Mouse (Mus musculus) neutrophil, adult 59 days (primary cell): Measurements from ENCODE around the gene Olfr883. TPM values are rescaled to one million over a fixed set of nuclear protein-coding genes. Genes with fewer than 3 reads are reported as not detected.

Experiments used
- total RNA-seq, 2 experiments: library from RNA; stranded (reverse); gene quantifications; 1 replicate in 1 of 2; 2 replicates in 1 of 2; pipeline ENCODE4 v1.2.4; 2023

The Olfr883 gene
- total RNA-seq: not detected

DNA sequence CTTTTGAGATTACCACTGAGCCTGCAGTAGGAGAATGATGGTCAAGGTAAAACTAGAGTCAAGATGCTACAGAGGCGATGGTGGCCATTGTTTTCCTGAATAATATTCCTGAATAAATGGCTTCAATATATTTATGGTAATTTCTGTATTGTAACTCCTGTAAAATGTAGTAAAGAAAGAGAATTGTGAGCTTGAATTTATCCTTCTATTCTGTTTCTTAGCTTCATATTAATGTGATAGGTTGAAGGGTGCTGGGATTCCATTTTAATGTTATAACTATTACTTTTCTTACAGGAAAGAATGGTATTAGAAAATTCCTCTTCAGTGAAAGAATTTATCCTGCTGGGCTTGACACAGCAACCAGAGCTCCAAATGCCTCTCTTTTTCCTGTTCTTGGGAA is at the start of gene Olfr883:
Olfr883 (plus strand) TSS at position 301 of the 400 bp plus-strand sequence.

DNA sequence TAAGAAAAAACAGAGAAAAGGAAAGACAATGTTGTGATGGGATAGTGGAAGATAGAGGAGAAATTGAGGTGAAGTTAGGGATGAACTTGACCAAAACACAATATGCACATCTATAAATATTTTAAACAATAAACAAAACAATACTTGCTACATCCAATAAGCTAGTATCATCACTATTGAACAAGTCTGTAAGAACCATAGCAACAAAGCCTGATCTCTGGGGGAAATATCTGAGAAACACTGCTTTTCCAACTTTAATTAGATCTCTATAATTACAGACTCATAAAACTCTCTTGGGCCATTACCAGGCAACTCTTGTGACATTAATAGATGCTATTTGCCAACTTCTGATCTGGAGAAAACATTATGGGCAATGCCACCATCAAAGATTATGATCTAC is 34.1 kb upstream of the Olfr883 start, which contains the start of gene Olfr881:
Olfr881 (plus strand) TSS at position 301 of the 400 bp plus-strand sequence.

DNA sequence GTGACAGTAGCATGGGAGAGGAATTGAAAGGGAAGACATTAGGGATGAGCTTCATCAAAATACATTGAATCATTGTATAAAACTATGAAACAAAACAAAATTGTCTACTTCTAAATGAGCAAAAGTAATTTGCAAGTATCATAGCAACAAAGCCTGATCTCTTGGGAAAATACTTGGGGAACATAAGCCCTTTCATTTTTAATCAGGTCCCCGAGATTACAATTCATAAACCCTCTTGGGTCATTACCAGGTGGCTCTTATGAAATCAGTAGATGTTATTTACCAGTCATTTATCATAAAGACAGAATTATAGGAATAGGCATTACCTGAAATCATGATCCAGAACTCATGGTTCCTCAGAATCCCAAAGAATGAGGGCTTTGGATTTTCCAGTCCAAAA is 20.6 kb downstream of the Olfr883 start, which contains the start of gene Olfr884:
Olfr884 (plus strand) TSS at position 301 of the 400 bp plus-strand sequence.

DNA sequence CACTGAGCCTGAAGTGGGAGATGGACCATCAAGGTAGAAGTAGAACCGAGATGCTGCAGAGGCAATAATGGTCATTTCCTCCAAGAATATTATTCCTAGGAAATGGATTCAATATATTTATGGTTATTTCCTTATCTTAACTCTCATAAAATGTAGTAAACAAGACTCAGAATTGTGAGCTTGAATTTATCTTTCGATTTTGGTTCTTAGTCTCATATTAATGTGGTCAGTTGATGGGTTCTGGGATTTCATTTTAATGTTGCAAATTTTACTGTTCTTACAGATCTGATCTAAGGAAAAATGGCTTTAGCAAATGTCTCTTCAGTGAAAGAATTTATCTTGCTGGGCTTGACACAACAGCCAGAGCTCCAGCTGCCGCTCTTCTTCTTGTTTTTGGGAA is 35.4 kb downstream of the Olfr883 start, which contains the start of gene Olfr885:
Olfr885 (plus strand) TSS at position 301 of the 400 bp plus-strand sequence.

Other genes with a start within 250 kb of the Olfr883 start
- not detected for gene Olfr876, start 222.8 kb upstream of the Olfr883 start, total RNA-seq
- gene Olfr877, start 171.5 kb upstream of the Olfr883 start, total RNA-seq: not detected
- gene Olfr145, start 129.1 kb upstream of the Olfr883 start, total RNA-seq: not detected
- gene Olfr878, start 108.0 kb upstream of the Olfr883 start, total RNA-seq: not detected
- gene Olfr881, start 34.0 kb upstream of the Olfr883 start, total RNA-seq: not detected
- gene Olfr884, start 20.7 kb downstream of the Olfr883 start, total RNA-seq: not detected
- not detected for gene Olfr885, start 35.5 kb downstream of the Olfr883 start, total RNA-seq
- not detected for gene Olfr887, start 58.3 kb downstream of the Olfr883 start, total RNA-seq
- not detected for gene Olfr888, start 82.3 kb downstream of the Olfr883 start, total RNA-seq
- not detected for gene Olfr889, start 89.4 kb downstream of the Olfr883 start, total RNA-seq
- gene Olfr890, start 116.7 kb downstream of the Olfr883 start, total RNA-seq: not detected
- not detected for gene Olfr891, start 155.0 kb downstream of the Olfr883 start, total RNA-seq
- gene Olfr893, start 182.6 kb downstream of the Olfr883 start, total RNA-seq: not detected
- gene Olfr894, start 192.2 kb downstream of the Olfr883 start, total RNA-seq: not detected
- not detected for gene Olfr143, start 227.0 kb downstream of the Olfr883 start, total RNA-seq
- not detected for gene Olfr895, start 242.0 kb downstream of the Olfr883 start, total RNA-seq